Mouse (Mus musculus) embryonic stem cell, embryonic (primary cell): ENCODE data around the gene D230025D16Rik.

Source experiments
- CTCF ChIA-PET, 4 experiments: fragments of 300-600 bp in 2 of 4; fragments of 350-600 bp in 2 of 4; sonication (Branson Sonifier 250); formaldehyde crosslinking; loops; one replicate each; lab custom pipeline; 2022; ENCODE audit warnings: inconsistent platforms in 2 of 4; lab: Charles Lee
- POLR2A ChIA-PET, 4 experiments: fragments of 300-600 bp in 2 of 4; fragments of 350-600 bp in 2 of 4; sonication (Branson Sonifier 250); formaldehyde crosslinking; loops; one replicate each; lab custom pipeline; 2022; ENCODE audit warnings: antibody characterized with exemption in 4 of 4, inconsistent platforms in 1 of 4; lab: Charles Lee

D230025D16Rik gene

GRCm38 (mm10) chr8:105299962-105300361 is 75.0 kb downstream of the D230025D16Rik start:
- CTCF ChIA-PET: interaction anchor here in 2 of 4 experiments (0.7 to 6.3 kb wide), 2 partner anchors 9 to 10 kb away, joined by 4 to 32 read pairs; partner anchors contain the start of gene 4931428F04Rik (in 1 of the 2)
- POLR2A ChIA-PET: interaction anchor here in 1 of 4 experiments (2.5 kb wide), 1 partner anchor 11 kb away, joined by 5 read pairs; the partner anchor contains the start of gene 4931428F04Rik
